Mouse (Mus musculus): ENCODE measurements around the gene Olfr476. TPM values are rescaled to one million over a fixed set of nuclear protein-coding genes. Genes with fewer than 3 reads are reported as not detected.
"Not testable (repeated sequence)": the region's sequence is repeated elsewhere in the genome, so short reads cannot be mapped to it uniquely, and the experiment has no call there.

The Olfr476 gene
- not detected in 2 replicates for polyA plus RNA-seq (2014; fragmentation: Nextera tagmentation; extraction: Ambion mirVana)

DNA sequence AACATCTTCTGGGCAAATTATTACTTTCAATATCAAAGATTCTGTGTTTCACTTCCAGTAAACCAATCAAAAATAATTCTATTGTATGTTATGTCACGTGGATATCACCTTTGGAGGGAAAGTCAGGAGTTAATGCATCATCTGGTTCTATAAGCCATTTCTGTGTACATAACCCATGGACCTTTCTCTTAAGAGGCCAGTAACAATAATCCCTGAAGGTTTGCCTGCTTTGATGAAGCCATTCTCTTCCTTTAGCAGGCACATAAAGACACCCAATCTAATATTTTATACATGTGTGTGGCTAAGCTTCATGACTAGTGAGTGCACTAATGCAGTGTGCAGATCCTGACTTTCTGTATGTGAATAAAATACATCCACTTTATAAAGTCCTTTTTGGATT, at the start of gene Olfr476:
TSS of gene Olfr476 (plus strand) at position 301 of the 400 bp plus-strand sequence.
- no peaks in the 10 kb centered on the region for H3K9me3 ChIP-seq (ENCODE audit: low read depth, low read length)
- TF ChIP-seq CTCF (IDR thresholded peaks at IDR 0.05; ENCODE audit: low read depth) = no peak
- no peak within 1 kb of the TSS for H3K4me3 ChIP-seq (ENCODE audit: low read depth, low read length)
- H3K9ac ChIP-seq = no peak within 1 kb of the TSS
- WGBS = 46% methylated on average over 1 of the region's 1 CpGs
- no peaks in the 10 kb centered on the region for H3K27me3 ChIP-seq (ENCODE audit: insufficient read depth, low read length)
- H3K4me2 ChIP-seq = no peak within 1 kb of the TSS
- DNase-seq = no peak
- no peaks in the 10 kb centered on the region for H3K36me3 ChIP-seq (ENCODE audit: insufficient read depth)
- no peak within 1 kb of the TSS for H3K27ac ChIP-seq (ENCODE audit: low read depth)
- H3K4me1 ChIP-seq (ENCODE audit: insufficient read depth) = no peaks in the 10 kb centered on the region
- ATAC-seq (ENCODE audit: insufficient read depth) = no peak

GRCm38 (mm10) chr7:107930146-107930545, 34.5 kb upstream of the Olfr476 start, which contains the start of gene Olfr473:
Olfr473 (plus strand) TSS chr7:107930446.
- 93% methylated on average over 1 of the region's 1 CpGs for WGBS
- no peaks in the 10 kb centered on the region for H3K36me3 ChIP-seq (ENCODE audit: insufficient read depth)
- H3K27ac ChIP-seq (ENCODE audit: low read depth) = no peak within 1 kb of the TSS
- ATAC-seq (ENCODE audit: insufficient read depth) (no peak), DNase-seq (no peak)
- no peaks in the 10 kb centered on the region for H3K27me3 ChIP-seq (ENCODE audit: insufficient read depth, low read length)
- H3K4me1 ChIP-seq (ENCODE audit: insufficient read depth) = no peaks in the 10 kb centered on the region
- H3K4me2 ChIP-seq = no peak within 1 kb of the TSS
- no peak for TF ChIP-seq CTCF (IDR thresholded peaks at IDR 0.05; ENCODE audit: low read depth)
- no peaks in the 10 kb centered on the region; the same call in 1 of the 2 replicates for H3K9me3 ChIP-seq (ENCODE audit: low read depth, low read length)
- no peak within 1 kb of the TSS for H3K9ac ChIP-seq
- H3K4me3 ChIP-seq (ENCODE audit: low read depth, low read length) = no peak within 1 kb of the TSS

- H3K4me1 ChIP-seq (ENCODE audit: insufficient read depth); H3K27me3 ChIP-seq (ENCODE audit: insufficient read depth, low read length); H3K4me2 ChIP-seq; ATAC-seq (ENCODE audit: insufficient read depth); DNase-seq; H3K9me3 ChIP-seq (ENCODE audit: low read depth, low read length); H3K36me3 ChIP-seq (ENCODE audit: insufficient read depth); H3K4me3 ChIP-seq (ENCODE audit: low read depth, low read length); H3K9ac ChIP-seq; H3K27ac ChIP-seq (ENCODE audit: low read depth): not testable (repeated sequence)
- 91% methylated on average over 12 of the region's 12 CpGs for WGBS
These were observed 12.1 kb upstream of the Olfr476 start for GRCm38 (mm10) chr7:107952539-107952938.

- Histone ChIP-seq H3K4me3 (ENCODE audit: low read depth, low read length) (no peak within 1 kb of the TSS), H3K27me3 (ENCODE audit: insufficient read depth, low read length) (no peaks in the 10 kb centered on the region), H3K27ac (ENCODE audit: low read depth) (no peak within 1 kb of the TSS), H3K4me1 (ENCODE audit: insufficient read depth) (no peaks in the 10 kb centered on the region), H3K9ac (no peak within 1 kb of the TSS), H3K36me3 (ENCODE audit: insufficient read depth) (no peaks in the 10 kb centered on the region), H3K4me2 (no peak within 1 kb of the TSS), H3K9me3 (ENCODE audit: low read depth, low read length) (no peaks in the 10 kb centered on the region)
- WGBS = 85% methylated on average over 1 of the region's 1 CpGs
- DNase-seq (no peak), ATAC-seq (ENCODE audit: insufficient read depth) (no peak)
- no peak for TF ChIP-seq CTCF (IDR thresholded peaks at IDR 0.05; ENCODE audit: low read depth)
These were observed 10.3 kb upstream of the Olfr476 start, which contains the start of gene Olfr474 for GRCm38 (mm10) chr7:107954343-107954742. Olfr474 (plus strand) TSS chr7:107954643.

- no peaks in the 10 kb centered on the region for H3K27me3 ChIP-seq (ENCODE audit: insufficient read depth, low read length)
- H3K4me1 ChIP-seq (ENCODE audit: insufficient read depth) = no peaks in the 10 kb centered on the region
- H3K9ac ChIP-seq = no peak within 1 kb of the TSS
- no peak within 1 kb of the TSS for H3K4me2 ChIP-seq
- TF ChIP-seq CTCF (IDR thresholded peaks at IDR 0.05; ENCODE audit: low read depth) = no peak
- no peaks in the 10 kb centered on the region for H3K36me3 ChIP-seq (ENCODE audit: insufficient read depth)
- no peak within 1 kb of the TSS for H3K4me3 ChIP-seq (ENCODE audit: low read depth, low read length)
- ATAC-seq (ENCODE audit: insufficient read depth) = no peak
- H3K27ac ChIP-seq (ENCODE audit: low read depth) = no peak within 1 kb of the TSS
- WGBS = 73% methylated on average over 2 of the region's 2 CpGs
- H3K9me3 ChIP-seq (ENCODE audit: low read depth, low read length) = no peaks in the 10 kb centered on the region
- DNase-seq = no peak
These were observed 21.8 kb downstream of the Olfr476 start, which contains the start of gene Olfr477 for GRCm38 (mm10) chr7:107986393-107986792. Olfr477 (plus strand) TSS chr7:107986693.

DNA sequence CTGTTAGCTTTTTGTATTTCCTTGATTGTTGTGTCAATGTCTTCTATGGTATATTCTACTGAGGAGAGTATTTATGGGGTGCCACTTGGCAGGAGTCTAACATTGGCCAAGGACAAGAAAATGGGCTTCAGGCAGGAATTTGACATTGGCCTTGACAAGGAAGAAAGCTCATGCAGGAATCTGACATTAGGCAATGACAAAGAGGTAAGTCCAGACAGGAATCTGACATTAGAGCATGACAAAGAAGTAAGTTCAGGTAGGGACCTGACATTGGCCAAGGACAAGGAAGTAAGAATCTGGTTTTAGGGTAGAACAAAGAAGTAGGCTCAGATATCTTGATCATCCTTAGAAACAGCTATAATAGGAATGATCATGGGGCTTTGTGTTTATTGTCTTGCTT, 49.7 kb downstream of the Olfr476 start:
- not testable (repeated sequence) for H3K4me3 ChIP-seq (ENCODE audit: low read depth, low read length); H3K9me3 ChIP-seq (ENCODE audit: low read depth, low read length); H3K27ac ChIP-seq (ENCODE audit: low read depth); H3K9ac ChIP-seq; ATAC-seq (ENCODE audit: insufficient read depth); DNase-seq; H3K36me3 ChIP-seq (ENCODE audit: insufficient read depth); H3K4me2 ChIP-seq; H3K4me1 ChIP-seq (ENCODE audit: insufficient read depth); H3K27me3 ChIP-seq (ENCODE audit: insufficient read depth, low read length)

Other genes with a start within 250 kb of the Olfr476 start
- 0.14 and 0.18 TPM in 2 replicates for gene Cyb5r2, start 206.8 kb upstream of the Olfr476 start, polyA plus RNA-seq (2014; fragmentation: Nextera tagmentation; extraction: Ambion mirVana)
- not detected in 2 replicates for gene Ovch2, start 163.6 kb upstream of the Olfr476 start, polyA plus RNA-seq (2014; fragmentation: Nextera tagmentation; extraction: Ambion mirVana)
- gene Olfr467, start 152.5 kb upstream of the Olfr476 start, polyA plus RNA-seq (2014; fragmentation: Nextera tagmentation; extraction: Ambion mirVana) = not detected in 2 replicates
- gene Olfr469, start 139.3 kb upstream of the Olfr476 start, polyA plus RNA-seq (2014; fragmentation: Nextera tagmentation; extraction: Ambion mirVana) = not detected in 2 replicates
- not detected in 2 replicates for gene Olfr470, start 117.3 kb upstream of the Olfr476 start, polyA plus RNA-seq (2014; fragmentation: Nextera tagmentation; extraction: Ambion mirVana)
- not detected in 2 replicates for gene Olfr472, start 66.9 kb upstream of the Olfr476 start, polyA plus RNA-seq (2014; fragmentation: Nextera tagmentation; extraction: Ambion mirVana)
- gene Olfr473, start 34.4 kb upstream of the Olfr476 start, polyA plus RNA-seq (2014; fragmentation: Nextera tagmentation; extraction: Ambion mirVana) = not detected in 2 replicates
- not detected in 2 replicates for gene Olfr474, start 10.2 kb upstream of the Olfr476 start, polyA plus RNA-seq (2014; fragmentation: Nextera tagmentation; extraction: Ambion mirVana)
- gene Olfr477, start 21.9 kb downstream of the Olfr476 start, polyA plus RNA-seq (2014; fragmentation: Nextera tagmentation; extraction: Ambion mirVana) = not detected in 2 replicates
- gene Olfr478, start 69.2 kb downstream of the Olfr476 start, polyA plus RNA-seq (2014; fragmentation: Nextera tagmentation; extraction: Ambion mirVana) = not detected in 2 replicates
- not detected in 2 replicates for gene Olfr479, start 85.9 kb downstream of the Olfr476 start, polyA plus RNA-seq (2014; fragmentation: Nextera tagmentation; extraction: Ambion mirVana)
- gene Olfr480, start 102.5 kb downstream of the Olfr476 start, polyA plus RNA-seq (2014; fragmentation: Nextera tagmentation; extraction: Ambion mirVana) = not detected in 2 replicates
- not detected in 2 replicates for gene Olfr481, start 115.1 kb downstream of the Olfr476 start, polyA plus RNA-seq (2014; fragmentation: Nextera tagmentation; extraction: Ambion mirVana)
- 0.09 and 0.16 TPM in 2 replicates for gene Olfr482, start 132.8 kb downstream of the Olfr476 start, polyA plus RNA-seq (2014; fragmentation: Nextera tagmentation; extraction: Ambion mirVana)
- not detected in 2 replicates for gene Olfr483, start 136.0 kb downstream of the Olfr476 start, polyA plus RNA-seq (2014; fragmentation: Nextera tagmentation; extraction: Ambion mirVana)
- gene Olfr484, start 162.6 kb downstream of the Olfr476 start, polyA plus RNA-seq (2014; fragmentation: Nextera tagmentation; extraction: Ambion mirVana) = not detected in 2 replicates
- not detected in 2 replicates for gene Olfr485, start 195.1 kb downstream of the Olfr476 start, polyA plus RNA-seq (2014; fragmentation: Nextera tagmentation; extraction: Ambion mirVana)
- gene Olfr486, start 207.9 kb downstream of the Olfr476 start, polyA plus RNA-seq (2014; fragmentation: Nextera tagmentation; extraction: Ambion mirVana) = not detected in 2 replicates
- gene Olfr487, start 249.8 kb downstream of the Olfr476 start, polyA plus RNA-seq (2014; fragmentation: Nextera tagmentation; extraction: Ambion mirVana) = not detected in 2 replicates

Measured in lung, embryonic 14.5 days (tissue).